Mouse (Mus musculus): Measurements from ENCODE around the gene Plcd3.

The Plcd3 gene

DNA sequence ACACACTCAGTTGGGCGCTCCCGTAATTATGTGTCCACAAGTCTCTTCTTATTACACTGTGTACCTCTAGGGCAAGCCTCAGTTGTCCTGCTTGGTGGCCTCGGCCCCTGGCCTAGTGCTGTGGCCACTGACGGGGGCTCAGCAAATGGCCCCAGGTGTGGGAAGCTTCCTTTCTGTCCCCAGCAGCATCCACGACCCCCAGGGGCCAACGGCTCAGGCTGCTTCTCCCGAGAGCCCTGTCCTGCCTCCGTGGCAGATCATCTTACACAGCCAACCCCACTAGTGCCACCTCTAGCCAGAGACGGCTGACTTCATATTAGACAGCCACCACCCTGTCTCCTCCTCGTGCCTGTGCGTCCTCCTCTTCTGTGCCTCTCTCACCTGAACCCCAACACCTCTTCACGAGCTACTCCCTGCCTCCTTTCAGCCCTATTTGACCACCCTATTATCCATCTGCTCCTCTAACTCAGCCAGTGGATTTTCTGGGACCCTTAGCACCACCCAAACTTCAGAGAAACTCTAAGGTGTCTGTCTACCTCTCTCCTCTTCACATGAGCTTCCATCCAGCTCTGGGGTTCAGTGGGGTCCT is 2.0 kb downstream of the Plcd3 start:
- DNase-seq (ENCODE audit: extremely low spot score, low read depth, low spot score): no peak

DNA sequence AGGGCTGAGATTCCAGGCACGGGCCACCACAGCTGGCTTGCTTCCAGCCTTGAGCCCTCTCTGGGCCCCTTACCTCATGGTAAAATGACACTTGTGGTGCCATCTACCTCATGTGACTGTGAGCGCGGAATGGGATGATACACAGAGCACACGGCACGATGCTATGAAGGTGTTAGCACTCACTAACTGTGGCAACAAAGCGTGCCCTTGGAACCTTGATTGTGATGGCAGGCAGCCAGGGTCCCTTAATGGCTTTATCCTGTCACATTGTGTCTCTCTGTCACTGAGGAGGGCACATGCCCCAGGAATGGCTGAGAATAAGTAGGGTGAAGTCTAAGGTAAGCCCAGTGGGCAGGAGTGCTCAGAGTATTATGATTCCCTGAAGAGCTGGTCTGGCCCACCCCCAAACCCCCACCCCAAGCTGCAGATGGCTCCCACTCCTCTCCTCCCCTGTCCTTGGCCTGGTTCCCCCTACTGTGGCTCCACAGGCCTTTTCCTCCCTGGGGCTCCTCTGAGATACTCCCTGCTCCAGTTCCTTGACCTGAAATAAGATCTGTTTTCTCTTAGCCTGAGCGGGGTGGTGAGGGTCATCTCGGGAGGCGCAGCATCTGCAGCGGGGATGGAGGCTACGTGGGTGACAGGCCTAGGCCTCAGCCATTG is 2.8 kb downstream of the Plcd3 start:
- DNase-seq (ENCODE audit: extremely low spot score, low read depth, low spot score): no peak

DNA sequence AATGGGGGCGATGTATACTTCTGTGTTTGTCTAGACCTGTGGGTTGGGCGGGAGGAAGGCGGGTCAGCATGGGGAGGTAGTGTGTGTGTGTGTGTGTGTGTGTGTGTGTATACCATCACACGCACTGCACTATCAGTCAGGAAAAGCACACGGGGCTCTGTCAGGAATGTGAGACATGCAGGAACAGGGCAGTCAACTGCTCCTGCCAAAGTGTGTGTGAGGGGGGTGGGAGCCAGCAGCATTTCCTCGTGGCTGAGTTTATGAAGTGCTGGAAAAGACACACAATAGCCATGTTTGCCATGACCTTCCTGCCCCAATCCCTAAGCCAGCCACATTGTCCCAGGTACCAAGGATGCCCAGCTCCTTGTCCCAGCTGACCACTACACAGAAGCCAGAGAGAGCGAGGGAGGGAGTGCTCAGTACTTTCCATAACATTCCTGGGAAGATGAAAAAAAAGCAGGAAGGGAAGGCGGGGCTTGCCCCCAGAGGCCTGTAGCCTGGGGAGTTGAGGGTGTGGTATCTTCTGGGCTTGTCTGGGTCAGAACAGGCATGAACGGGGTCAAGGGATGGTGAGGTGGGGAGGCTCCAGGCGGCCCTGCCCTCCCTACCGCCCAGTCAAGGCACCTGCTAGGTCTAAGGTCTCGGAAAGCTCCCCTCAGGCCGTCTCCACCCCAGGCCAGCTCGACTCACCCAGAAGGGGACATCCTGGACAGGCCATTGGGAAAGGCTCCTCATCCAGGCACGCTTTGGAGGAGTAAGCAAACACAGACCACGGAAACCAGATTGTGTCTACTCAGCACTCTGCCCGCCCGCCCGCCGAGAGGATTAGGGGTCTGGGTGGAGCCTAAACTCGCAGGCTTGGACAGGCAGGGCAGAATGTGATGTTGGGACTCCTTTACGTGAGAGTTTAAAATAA is 4.2 kb downstream of the Plcd3 start:
- no peak for DNase-seq (ENCODE audit: extremely low spot score, low read depth, low spot score)

DNA sequence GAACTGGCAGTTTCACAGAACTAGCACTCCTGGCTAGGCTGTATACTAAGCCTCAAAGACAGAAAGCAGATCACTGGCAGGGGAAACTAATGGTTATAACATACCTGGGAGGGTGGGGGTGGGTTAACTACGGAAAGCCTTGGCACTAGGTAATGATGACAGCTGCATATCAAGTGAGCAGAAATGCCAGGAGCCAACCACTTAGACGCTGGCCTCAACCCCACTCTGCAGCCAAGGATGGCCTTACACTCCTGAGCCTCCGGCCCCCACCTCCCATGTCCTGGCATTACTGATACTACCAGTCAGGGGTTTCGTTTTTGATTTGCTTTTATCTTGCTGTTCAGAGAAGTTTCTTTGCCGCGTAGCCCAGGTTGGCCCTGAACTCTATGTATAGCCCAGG is 5.7 kb downstream of the Plcd3 start:
- DNase-seq (ENCODE audit: extremely low spot score, low read depth, low spot score): no peak

DNA sequence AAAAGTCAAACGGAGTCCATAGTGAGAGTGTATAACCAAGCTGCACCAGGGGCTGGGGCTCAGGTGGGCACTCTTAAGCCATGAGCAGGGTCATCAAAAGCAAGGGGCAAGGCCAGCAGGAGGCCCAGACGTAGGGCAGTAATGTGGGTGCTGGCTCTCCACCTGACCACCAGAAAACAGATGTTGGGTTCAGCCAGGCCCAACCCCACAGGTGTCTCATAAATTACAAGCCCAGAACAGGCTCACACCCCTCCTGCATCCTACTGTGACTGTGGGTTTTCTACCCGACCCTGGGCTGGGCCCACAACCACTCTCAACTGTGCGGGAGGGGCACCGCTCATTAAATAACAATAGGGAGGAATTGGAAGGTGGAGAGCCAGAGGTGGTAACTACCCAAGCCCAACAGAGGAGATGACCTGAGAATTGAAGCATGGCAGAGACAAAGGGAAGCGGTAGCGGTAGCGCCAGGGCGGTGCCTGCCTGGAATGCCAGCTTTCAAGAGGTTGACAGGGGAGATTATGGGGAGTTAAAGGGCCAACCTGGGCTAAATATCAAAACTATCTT is 6.3 kb downstream of the Plcd3 start:
- DNase-seq (ENCODE audit: extremely low spot score, low read depth, low spot score): no peak

DNA sequence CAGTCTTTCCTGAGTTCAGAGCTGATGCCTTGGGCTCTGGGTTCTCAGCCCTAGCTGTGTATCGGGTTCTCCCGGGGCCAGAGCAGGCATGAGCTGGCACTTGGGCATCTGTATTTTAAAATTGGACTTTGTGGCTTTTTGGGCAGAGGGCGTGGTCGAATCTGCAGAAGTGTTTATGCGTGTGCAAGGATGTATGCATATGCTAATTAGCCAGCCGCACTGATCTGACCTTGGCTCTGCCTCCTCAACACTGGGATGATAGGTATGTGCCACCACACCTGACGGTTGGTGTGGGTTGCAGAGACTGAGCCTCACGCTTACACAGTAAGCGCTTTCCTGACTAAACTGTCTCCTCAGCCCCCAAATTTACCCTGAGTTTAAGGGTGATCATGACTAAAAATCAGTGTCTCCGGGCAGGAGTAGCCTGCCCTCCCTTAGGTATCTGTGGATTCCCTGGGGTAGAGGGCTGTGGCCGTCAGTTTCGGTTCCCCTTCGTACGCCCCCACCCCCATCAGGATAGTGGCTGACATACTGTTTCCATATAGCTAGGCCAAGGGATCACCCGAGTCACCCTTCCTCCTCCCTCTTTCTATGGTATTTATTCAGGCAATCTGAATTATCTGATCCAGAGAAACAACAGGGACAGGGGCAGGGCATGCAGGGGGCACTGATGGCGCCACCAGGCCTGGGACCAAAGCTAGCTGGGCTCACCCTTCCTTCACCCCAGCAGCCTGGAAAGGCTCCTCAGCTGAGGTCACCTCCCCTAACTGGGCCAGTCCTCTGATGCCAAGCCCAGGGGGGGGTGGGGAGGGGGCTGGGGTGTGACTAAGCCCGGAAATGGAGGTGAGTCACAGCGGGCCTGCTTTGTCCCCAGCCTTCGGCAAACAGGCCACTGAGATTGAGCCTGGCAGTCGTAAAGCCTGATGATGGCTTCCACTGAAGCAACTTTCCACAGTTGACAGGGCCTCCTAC is 7.3 kb downstream of the Plcd3 start:
- DNase-seq (ENCODE audit: extremely low spot score, low read depth, low spot score): no peak

DNA sequence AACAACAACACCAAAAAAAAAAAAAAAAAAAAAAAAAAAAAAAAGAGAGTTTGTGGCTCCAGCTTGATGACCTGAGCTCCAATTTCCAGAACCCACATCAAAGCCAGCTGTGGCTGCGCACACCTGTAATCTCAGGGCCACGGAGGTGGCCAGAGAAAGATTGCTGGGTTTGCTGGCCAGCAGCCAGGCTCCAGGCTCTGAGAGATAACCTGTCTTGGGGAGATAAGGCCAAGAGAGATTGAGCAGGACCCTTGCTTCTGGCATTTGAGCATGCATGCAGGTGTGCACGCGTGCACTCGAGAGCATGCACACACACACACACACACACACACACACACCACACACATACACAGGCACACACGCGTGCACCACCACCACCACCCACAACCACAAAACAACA is 8.2 kb downstream of the Plcd3 start:
- DNase-seq (ENCODE audit: extremely low spot score, low read depth, low spot score): no peak

DNA sequence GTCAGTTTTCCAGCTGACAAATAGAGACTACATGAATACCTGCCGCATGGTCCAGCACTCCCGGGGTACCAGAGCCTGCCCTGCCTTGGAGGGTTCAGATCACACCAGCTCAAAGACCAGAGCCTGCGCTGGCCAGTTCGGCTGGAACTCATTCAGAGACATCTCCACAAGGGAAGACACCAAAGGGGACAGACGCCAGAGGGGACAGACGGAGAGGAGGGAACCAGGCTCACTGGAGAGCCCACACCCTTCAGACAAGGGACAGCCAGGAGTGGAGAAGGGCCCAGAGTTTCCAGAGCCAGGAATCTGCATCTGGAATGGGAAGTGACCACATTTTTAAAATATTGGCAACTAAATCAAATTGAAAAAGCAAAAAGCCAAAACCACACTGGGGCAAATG is 19.8 kb downstream of the Plcd3 start:
- no peak for DNase-seq (ENCODE audit: extremely low spot score, low read depth, low spot score)

DNA sequence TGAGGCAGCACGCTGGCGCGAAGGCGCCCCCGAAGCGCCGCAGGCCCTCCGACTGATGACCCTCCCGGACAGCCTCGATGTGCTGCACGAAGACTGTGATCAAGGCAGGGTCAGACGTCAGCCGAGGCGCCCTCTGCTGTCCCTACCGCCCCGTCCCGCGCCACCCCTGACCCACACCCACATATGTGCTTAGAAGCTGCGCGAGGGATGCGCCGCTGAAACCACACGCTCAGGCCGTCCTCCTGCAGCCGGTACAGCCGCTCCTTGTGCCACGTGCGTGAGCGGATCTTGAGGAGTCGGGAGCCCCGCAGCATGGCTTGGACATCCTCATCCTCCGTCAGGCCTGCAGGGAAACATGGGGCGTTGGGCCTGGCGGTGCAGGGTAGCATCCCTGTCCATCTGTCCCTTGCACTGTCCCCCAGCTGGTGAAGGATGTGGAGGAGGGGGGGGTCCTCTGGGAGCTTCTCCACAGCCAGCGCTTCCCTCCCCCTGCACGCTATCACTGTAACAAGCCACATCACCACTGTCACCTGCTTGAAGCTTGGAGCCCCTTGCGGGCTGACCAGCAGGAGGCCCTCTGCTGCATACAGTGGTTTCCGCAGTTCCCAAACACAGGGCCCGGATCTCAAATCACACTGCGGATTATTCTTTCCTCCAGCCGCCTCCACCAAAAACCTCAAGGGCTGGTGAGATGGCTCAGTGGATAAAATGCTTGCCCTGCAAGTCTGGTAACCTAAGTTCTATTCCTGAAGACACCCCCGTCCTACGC is 21.0 kb downstream of the Plcd3 start:
- DNase-seq (ENCODE audit: extremely low spot score, low read depth, low spot score): no peak

DNA sequence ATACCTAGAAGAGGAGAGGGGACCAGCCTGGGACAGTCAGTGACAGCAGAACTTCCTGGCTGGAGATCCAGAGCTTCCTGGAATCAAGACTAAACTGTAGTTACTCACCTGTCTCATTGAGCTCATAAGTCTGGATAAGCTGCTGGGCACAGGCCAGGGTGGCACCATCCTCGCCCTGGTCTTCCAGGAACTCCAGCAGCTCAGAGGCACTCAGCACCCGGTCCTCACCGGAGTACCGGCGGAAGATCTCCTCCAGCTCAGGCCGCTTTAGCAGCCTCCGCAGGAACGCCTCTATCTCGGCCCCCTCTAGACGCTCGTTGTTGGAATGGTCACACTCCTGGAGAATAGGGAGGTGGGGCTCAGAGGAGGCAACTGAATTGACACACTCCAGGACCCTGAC is 23.3 kb downstream of the Plcd3 start:
- DNase-seq (ENCODE audit: extremely low spot score, low read depth, low spot score): no peak

DNA sequence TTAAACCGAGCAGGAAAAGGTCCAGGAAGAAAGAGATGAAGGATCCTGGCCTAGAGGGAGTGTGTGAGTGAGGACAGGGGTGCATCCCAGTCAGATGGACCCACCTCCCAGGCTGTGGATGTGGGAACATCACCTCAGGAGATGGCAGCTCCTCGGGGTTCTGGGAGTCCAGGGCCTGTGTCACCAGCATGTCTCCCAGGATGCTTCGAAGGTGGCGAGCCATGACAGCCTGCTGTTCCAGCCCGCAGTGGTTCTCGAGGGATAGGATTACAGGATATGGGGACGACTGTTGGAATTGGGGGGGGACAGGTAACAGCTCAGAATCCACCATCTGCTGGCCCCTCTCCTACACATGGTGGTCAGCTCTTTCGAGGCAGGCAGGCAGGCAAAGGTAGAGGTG is 24.9 kb downstream of the Plcd3 start:
- DNase-seq (ENCODE audit: extremely low spot score, low read depth, low spot score): no peak

DNA sequence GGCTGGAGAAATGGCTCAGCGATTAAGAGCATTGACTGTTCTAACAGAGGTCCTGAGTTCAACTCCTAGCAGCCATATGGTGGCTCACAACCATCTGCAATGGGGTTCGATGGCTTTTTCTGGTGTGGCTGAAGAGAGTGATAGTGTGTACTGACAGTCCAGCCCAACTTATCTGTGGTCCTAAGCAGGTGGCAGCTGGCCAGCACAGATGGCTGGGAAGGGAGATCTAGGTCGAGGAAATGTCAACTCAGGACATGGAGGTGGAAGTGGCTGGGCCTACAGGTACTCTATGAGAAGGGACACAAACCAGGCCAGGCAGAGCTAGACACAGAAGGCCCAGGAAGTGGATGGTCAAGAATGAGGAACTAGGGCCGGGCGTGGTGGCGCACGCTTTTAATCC is 25.4 kb downstream of the Plcd3 start:
- DNase-seq (ENCODE audit: extremely low spot score, low read depth, low spot score): no peak

DNA sequence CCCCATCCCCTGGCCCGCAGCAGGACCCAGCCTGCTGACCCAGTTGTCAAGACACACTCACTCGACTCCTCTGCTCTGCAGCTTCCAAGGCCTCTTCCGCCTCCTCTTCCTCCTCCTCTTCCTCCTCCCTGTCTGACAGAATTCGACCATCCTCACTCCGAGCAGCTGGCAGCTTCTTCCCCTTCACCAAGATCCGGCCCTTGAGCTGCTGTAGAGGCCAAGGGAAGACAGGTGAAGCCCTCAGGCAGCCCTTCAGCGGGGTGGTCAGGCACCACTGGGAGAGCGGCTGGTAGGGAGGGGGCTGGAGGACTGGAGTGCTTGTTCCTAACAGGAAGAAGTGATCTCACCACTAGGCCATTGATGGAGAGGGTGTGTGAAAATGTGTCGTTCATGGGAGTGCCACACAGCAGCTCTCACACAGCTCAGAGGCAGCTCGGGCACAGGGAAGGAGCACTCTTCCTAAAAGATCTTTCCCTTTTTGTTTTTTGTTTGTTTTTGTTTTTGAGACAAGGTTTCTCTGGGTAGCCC is 26.6 kb downstream of the Plcd3 start:
- no peak for DNase-seq (ENCODE audit: extremely low spot score, low read depth, low spot score)

DNA sequence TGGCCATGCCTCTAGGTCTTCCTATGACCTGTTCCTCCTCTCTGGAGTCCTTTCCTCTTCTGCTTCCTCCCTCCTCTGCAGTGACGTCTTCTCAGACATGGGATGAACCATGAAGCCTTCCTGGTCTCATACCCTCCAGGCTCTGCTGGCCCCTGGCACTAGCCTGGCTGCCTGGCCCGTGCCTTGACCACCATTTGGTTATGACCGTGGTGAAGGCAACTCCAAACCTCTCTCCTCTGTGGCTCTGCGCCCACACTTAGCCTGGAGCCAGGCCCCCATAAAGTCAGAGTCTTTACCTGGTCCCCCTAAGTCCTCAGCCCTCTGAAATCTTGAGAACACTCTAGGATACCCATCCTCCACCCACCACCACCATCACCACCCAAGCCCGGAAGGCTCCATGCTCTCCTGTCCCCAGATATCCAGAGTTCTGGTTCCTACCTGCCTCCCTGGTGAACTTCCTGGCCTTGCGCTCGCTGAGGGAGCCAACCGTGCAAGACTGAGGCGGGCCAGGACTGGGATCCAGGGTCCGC is 27.3 kb downstream of the Plcd3 start:
- no peak for DNase-seq (ENCODE audit: extremely low spot score, low read depth, low spot score)

DNA sequence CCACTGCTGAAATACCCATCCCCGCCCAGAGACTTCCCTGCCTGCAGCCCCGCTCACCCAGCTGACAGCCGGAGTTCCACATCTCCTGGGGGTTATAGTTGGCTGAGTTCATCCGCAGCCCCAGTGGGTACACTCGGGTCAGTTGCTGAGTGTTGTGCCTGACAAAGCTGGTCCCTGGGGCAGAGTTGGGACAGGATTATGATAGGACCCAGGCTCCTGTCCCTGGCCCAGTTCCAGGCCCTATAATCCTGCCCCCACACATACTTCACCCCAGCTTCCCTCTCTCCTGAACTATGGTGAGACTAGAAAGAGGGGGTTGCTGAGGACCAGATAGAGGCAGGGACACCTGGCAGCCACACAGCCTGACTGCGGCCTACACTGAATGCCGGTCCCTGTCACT is 27.8 kb downstream of the Plcd3 start:
- no peak for DNase-seq (ENCODE audit: extremely low spot score, low read depth, low spot score)

DNA sequence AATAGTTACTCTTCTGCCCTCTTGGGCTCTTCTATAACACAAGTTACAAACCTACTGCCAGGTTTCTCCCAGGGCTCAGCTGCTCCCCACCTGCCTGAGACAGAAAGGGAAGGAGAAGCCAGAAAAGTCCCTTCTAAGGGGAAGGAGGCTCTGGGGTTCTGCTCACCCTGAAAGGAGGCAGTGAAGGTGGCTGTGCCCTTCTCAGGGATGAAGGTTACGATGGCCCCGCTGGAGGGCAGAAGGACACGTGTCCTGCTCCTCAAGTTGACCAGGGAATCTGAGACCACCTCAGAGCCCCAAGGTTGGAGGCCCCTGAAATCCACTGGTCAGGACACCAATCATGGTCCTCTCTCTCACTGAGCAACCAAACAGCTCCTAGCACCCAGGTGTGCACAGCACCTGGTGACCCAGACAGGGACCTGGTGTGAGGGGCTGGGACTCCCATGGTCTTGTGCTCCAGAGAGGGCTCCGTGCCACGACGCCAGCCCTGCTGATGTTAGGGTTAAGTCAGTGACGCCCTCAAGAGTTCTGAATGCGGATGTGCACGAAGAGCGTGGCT is 31.1 kb downstream of the Plcd3 start:
- DNase-seq (ENCODE audit: extremely low spot score, low read depth, low spot score): no peak

DNA sequence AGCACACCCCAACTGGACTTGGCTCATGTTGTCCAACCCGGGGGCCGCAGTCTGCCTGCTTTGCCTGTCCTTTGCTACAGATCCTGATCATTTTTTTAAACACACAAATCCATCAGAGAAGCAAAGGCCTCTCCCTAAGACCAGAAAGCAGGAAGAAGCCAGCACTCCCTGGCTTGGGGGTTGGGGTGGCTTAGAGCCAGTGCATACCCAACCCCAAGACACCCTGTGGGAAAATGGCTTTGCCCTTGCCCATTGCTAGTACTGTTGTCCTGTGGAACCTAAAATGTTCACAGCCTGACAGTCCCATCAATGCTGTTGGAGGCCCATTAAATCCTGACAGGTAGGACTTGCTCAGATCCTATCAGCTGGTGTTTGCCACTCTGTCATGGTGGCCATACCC is 31.7 kb downstream of the Plcd3 start:
- DNase-seq (ENCODE audit: extremely low spot score, low read depth, low spot score): no peak

DNA sequence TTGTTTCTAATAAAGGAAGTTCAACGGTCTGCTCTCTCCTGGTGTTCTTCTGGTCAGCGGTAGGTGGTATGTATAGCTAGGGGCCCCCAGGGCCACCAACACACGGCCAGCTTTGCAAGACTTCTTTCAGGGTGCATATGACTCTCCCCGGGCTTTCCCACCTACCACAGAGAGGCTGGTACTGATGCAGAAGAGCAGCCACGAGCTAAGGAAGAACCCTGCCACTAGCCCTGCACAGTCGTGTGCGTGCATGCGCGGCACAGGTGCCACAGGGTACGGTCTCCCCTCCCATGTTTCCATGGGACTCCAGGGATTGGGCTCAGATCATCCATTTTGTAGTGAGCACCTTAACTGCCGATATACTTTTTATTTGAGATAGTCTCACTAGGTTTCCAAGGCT is 32.6 kb downstream of the Plcd3 start:
- no peak for DNase-seq (ENCODE audit: extremely low spot score, low read depth, low spot score)

DNA sequence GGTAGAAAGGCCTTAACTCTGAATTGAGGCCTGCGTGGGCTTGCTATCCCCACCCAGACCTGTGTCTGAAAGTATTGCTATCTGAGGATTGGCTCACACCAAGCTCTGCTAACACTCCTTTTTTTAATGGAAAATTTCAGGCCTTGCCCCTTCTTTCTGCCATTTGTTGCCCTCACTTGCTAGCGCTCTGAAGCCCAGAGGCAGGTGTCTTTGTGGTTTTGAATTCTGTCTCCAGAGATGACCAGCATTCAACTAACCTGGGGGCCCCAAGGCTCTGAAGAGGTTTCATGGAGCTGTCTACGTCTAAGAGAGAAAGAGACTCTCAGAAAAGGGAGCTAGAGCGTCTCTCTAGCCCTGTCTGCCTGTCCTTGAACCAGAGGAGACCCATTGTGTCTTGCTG is 33.2 kb downstream of the Plcd3 start:
- DNase-seq (ENCODE audit: extremely low spot score, low read depth, low spot score): no peak

Measured in hindlimb bud, embryonic 11.5 days (tissue).